Mouse (Mus musculus): ENCODE measurements around the gene Ank3. TPM values are rescaled to one million over a fixed set of nuclear protein-coding genes. Genes with fewer than 3 reads are reported as not detected.

Ank3 gene
- total and polyA plus RNA-seq, 2 experiments from 2014 or later: 23.4 to 64.7 TPM

DNA sequence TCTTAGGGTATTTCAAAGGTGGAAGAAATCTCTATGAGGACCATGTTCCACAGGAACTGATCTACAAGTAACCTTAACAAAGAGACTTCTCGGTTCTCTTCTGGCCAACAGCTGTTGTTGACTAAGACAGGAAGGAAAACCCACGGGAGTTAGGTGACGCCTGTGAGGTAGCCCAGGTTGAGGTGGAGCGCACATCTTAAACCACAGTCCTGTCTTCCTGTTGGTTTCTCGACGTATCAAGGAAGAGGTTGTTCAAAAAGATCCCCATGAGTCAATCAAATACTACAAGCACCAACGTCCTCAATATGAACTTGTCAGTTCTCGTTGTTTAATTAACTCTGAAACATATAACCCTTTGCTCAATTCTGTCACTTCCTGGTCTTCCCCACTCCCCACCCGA, 634.4 kb downstream of the Ank3 start:
- DNase-seq (ENCODE audit: low spot score): no peak
- Histone ChIP-seq H3K4me3 (ENCODE audit: low read depth, low read length) (no peak overlapping the region), H3K27me3 (ENCODE audit: control insufficient read depth, insufficient read depth, low read length) (no peaks in the 10 kb centered on the region), H3K9ac (replicated peaks; ENCODE audit: low read depth, low read length) (no peak overlapping the region), H3K4me2 (ENCODE audit: low read depth, low read length) (no peak overlapping the region), H3K27ac (ENCODE audit: low read depth) (no peak overlapping the region), H3K9me3 (replicated peaks; ENCODE audit: control insufficient read depth, low read length) (no peaks in the 10 kb centered on the region), H3K36me3 (replicated peaks; ENCODE audit: control insufficient read depth, insufficient read depth, low read length) (no peaks in the 10 kb centered on the region), H3K4me1 (ENCODE audit: control insufficient read depth, insufficient read depth) (no peaks in the 10 kb centered on the region)
- no peak for ATAC-seq (ENCODE audit: insufficient read depth, low read depth)
- 84% methylated on average over 9 of the region's 9 CpGs for WGBS
- TF ChIP-seq CTCF (IDR thresholded peaks at IDR 0.05; ENCODE audit: low read depth) (no peak), EP300 (IDR thresholded peaks at IDR 0.05; ENCODE audit: low read depth) (no peak)

GRCm38 (mm10) chr10:70033856-70034255, 635.3 kb downstream of the Ank3 start:
- H3K4me2 ChIP-seq (ENCODE audit: low read depth, low read length): no peak overlapping the region
- no peak overlapping the region for H3K4me3 ChIP-seq (ENCODE audit: low read depth, low read length)
- H3K36me3 ChIP-seq (replicated peaks; ENCODE audit: control insufficient read depth, insufficient read depth, low read length): no peaks in the 10 kb centered on the region
- no peak overlapping the region for H3K9ac ChIP-seq (replicated peaks; ENCODE audit: low read depth, low read length)
- ATAC-seq (ENCODE audit: insufficient read depth, low read depth) (no peak), DNase-seq (ENCODE audit: low spot score) (no peak)
- no peak overlapping the region for H3K27ac ChIP-seq (ENCODE audit: low read depth)
- no peaks in the 10 kb centered on the region for H3K9me3 ChIP-seq (replicated peaks; ENCODE audit: control insufficient read depth, low read length)
- H3K4me1 ChIP-seq (ENCODE audit: control insufficient read depth, insufficient read depth): no peaks in the 10 kb centered on the region
- TF ChIP-seq EP300 (IDR thresholded peaks at IDR 0.05; ENCODE audit: low read depth) (no peak), CTCF (IDR thresholded peaks at IDR 0.05; ENCODE audit: low read depth) (no peak)
- no peaks in the 10 kb centered on the region for H3K27me3 ChIP-seq (ENCODE audit: control insufficient read depth, insufficient read depth, low read length)
- WGBS: 71% methylated on average over 3 of the region's 3 CpGs

DNA sequence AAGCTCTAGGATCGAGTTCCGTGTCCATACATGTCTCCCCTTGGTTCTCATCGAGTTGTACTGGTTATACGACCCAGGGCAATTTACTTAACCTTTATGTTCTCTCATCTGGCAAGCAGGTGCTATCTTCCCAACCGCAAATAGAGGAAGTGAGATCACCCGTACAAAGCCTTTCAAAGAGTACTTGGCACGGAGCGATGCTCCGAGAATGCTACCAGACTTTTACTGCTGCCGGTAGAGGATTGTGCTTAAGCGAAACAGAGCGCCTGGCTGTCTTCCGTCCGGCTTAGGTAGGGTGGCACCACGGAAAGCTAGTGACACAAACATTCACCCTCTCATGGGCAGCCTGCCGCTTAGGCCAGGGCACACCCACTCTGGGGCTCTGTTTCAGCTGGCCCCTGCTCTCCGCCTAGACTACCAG, 641.3 kb downstream of the Ank3 start:
- Histone ChIP-seq H3K9ac (replicated peaks; ENCODE audit: low read depth, low read length) (no peak overlapping the region), H3K9me3 (replicated peaks; ENCODE audit: control insufficient read depth, low read length) (no peaks in the 10 kb centered on the region), H3K4me1 (ENCODE audit: control insufficient read depth, insufficient read depth) (no peaks in the 10 kb centered on the region), H3K4me2 (ENCODE audit: low read depth, low read length) (peak overlapping the region; percentile 16), H3K36me3 (replicated peaks; ENCODE audit: control insufficient read depth, insufficient read depth, low read length) (no peaks in the 10 kb centered on the region), H3K27ac (ENCODE audit: low read depth) (peak overlapping the region; percentile 18; the same call in 1 of the 2 replicates), H3K4me3 (ENCODE audit: low read depth, low read length) (no peak overlapping the region), H3K27me3 (ENCODE audit: control insufficient read depth, insufficient read depth, low read length) (no peaks in the 10 kb centered on the region)
- ATAC-seq (ENCODE audit: insufficient read depth, low read depth) (no peak), DNase-seq (ENCODE audit: low spot score) (peak; percentile 16)
- TF ChIP-seq EP300 (IDR thresholded peaks at IDR 0.05; ENCODE audit: low read depth) (no peak), CTCF (IDR thresholded peaks at IDR 0.05; ENCODE audit: low read depth) (no peak)
- WGBS: 62% methylated on average over 17 of the region's 17 CpGs

GRCm38 (mm10) chr10:70041562-70041961, 643.0 kb downstream of the Ank3 start:
- H3K27me3 ChIP-seq (ENCODE audit: control insufficient read depth, insufficient read depth, low read length): no peaks in the 10 kb centered on the region
- no peaks in the 10 kb centered on the region for H3K4me1 ChIP-seq (ENCODE audit: control insufficient read depth, insufficient read depth)
- ATAC-seq (ENCODE audit: insufficient read depth, low read depth) (no peak), DNase-seq (ENCODE audit: low spot score) (no peak)
- H3K4me3 ChIP-seq (ENCODE audit: low read depth, low read length): no peak overlapping the region
- H3K36me3 ChIP-seq (replicated peaks; ENCODE audit: control insufficient read depth, insufficient read depth, low read length): no peaks in the 10 kb centered on the region
- no peak overlapping the region for H3K27ac ChIP-seq (ENCODE audit: low read depth)
- TF ChIP-seq EP300 (IDR thresholded peaks at IDR 0.05; ENCODE audit: low read depth) (no peak), CTCF (IDR thresholded peaks at IDR 0.05; ENCODE audit: low read depth) (no peak)
- H3K9me3 ChIP-seq (replicated peaks; ENCODE audit: control insufficient read depth, low read length): no peaks in the 10 kb centered on the region
- no peak overlapping the region for H3K4me2 ChIP-seq (ENCODE audit: low read depth, low read length)
- H3K9ac ChIP-seq (replicated peaks; ENCODE audit: low read depth, low read length): no peak overlapping the region

DNA sequence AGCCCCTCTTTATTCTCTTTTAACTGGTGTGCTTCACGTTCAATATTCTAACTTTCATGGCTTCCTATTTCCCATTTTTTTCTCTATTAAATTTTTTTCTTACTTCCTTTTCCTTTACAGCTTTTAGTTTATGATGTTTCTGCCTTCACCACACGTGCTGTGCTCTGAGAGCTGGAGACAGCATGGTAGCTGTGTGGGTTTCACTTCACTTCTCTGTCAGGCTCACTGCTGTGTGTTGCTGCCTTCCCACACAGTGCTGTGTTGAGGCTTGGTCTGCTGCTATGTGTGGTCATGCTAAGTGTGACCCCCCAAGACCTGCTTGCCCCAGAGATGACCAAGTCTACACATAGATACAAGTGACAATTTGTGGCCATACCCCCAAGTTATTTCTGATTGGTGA, 647.1 kb downstream of the Ank3 start:
- H3K4me2 ChIP-seq (ENCODE audit: low read depth, low read length): no peak overlapping the region
- no peak overlapping the region for H3K4me3 ChIP-seq (ENCODE audit: low read depth, low read length)
- H3K36me3 ChIP-seq (replicated peaks; ENCODE audit: control insufficient read depth, insufficient read depth, low read length): no peaks in the 10 kb centered on the region
- no peaks in the 10 kb centered on the region for H3K27me3 ChIP-seq (ENCODE audit: control insufficient read depth, insufficient read depth, low read length)
- H3K9me3 ChIP-seq (replicated peaks; ENCODE audit: control insufficient read depth, low read length): no peaks in the 10 kb centered on the region
- WGBS: 61% methylated on average over 2 of the region's 2 CpGs
- no peak overlapping the region for H3K27ac ChIP-seq (ENCODE audit: low read depth)
- H3K9ac ChIP-seq (replicated peaks; ENCODE audit: low read depth, low read length): no peak overlapping the region
- no peaks in the 10 kb centered on the region for H3K4me1 ChIP-seq (ENCODE audit: control insufficient read depth, insufficient read depth)
- DNase-seq (ENCODE audit: low spot score): no peak
- TF ChIP-seq EP300 (IDR thresholded peaks at IDR 0.05; ENCODE audit: low read depth) (no peak), CTCF (IDR thresholded peaks at IDR 0.05; ENCODE audit: low read depth) (no peak)
- no peak for ATAC-seq (ENCODE audit: insufficient read depth, low read depth)

GRCm38 (mm10) chr10:70049771-70050170, 651.2 kb downstream of the Ank3 start:
- H3K4me2 ChIP-seq (ENCODE audit: low read depth, low read length): no peak overlapping the region
- TF ChIP-seq CTCF (IDR thresholded peaks at IDR 0.05; ENCODE audit: low read depth): no peak
- TF ChIP-seq EP300 (IDR thresholded peaks at IDR 0.05; ENCODE audit: low read depth): no peak
- DNase-seq (ENCODE audit: low spot score) (no peak), ATAC-seq (ENCODE audit: insufficient read depth, low read depth) (no peak)
- no peaks in the 10 kb centered on the region for H3K36me3 ChIP-seq (replicated peaks; ENCODE audit: control insufficient read depth, insufficient read depth, low read length)
- no peaks in the 10 kb centered on the region for H3K27me3 ChIP-seq (ENCODE audit: control insufficient read depth, insufficient read depth, low read length)
- no peak overlapping the region for H3K9ac ChIP-seq (replicated peaks; ENCODE audit: low read depth, low read length)
- no peak overlapping the region for H3K4me3 ChIP-seq (ENCODE audit: low read depth, low read length)
- 86% methylated on average over 7 of the region's 7 CpGs for WGBS
- H3K9me3 ChIP-seq (replicated peaks; ENCODE audit: control insufficient read depth, low read length): no peaks in the 10 kb centered on the region
- no peaks in the 10 kb centered on the region for H3K4me1 ChIP-seq (ENCODE audit: control insufficient read depth, insufficient read depth)
- H3K27ac ChIP-seq (ENCODE audit: low read depth): no peak overlapping the region
